In genomic region chr3:136865176-136865859, GRCm38 (mm10) we compare ENCODE assay signal across 21 mouse cellular contexts.
"Had no signal": no experiment of that assay in that cellular context is flagged by ENCODE, and none has a peak within 500 bp of the region (broad histone marks: within the 10 kb centered on the region; RNA-seq: fewer than 3 reads in every experiment).

No protein-coding gene starts in this region.

- H3K4me1 ChIP-seq: heart, embryonic 15.5 days had no signal

- H3K9ac ChIP-seq: forebrain, postnatal 0 days; heart, embryonic 13.5 days; heart, embryonic 15.5 days; hindbrain, embryonic 13.5 days; hindbrain, embryonic 15.5 days had no signal

- H3K9me3 ChIP-seq: heart, embryonic 13.5 days; heart, embryonic 15.5 days; hindbrain, embryonic 13.5 days; hindbrain, embryonic 15.5 days had no signal

- H3K27ac ChIP-seq: heart, adult 2 months; heart, embryonic 13.5 days; heart, embryonic 15.5 days; hindbrain, embryonic 13.5 days; hindbrain, embryonic 15.5 days; hindbrain, postnatal 0 days; left cerebral cortex, adult 2 months had no signal

- H3K27me3 ChIP-seq: heart, embryonic 13.5 days; heart, embryonic 15.5 days; hindbrain, embryonic 13.5 days; hindbrain, embryonic 15.5 days had no signal

- H3K4me2 ChIP-seq: heart, embryonic 11.5 days; heart, embryonic 13.5 days; heart, embryonic 15.5 days; hindbrain, embryonic 13.5 days; hindbrain, embryonic 15.5 days; liver, embryonic 11.5 days had no signal

- ATAC-seq: forebrain, postnatal 0 days; hindbrain, postnatal 0 days; intestine, embryonic 16.5 days had no signal

- DNase-seq: forebrain, postnatal 0 days; gastrocnemius, postnatal 14 days; gastrocnemius, postnatal 36 days; heart, adult 2 months; heart, postnatal 14 days; heart, postnatal 36 days; kidney, adult 11 months; kidney, adult 8-10 months; kidney, postnatal 10 days; kidney, postnatal 25 days; kidney, postnatal 4 days; liver had no signal

- H3K4me3 ChIP-seq: heart, adult 2 months; heart, embryonic 13.5 days; heart, embryonic 15.5 days; hindbrain, embryonic 13.5 days; hindbrain, embryonic 15.5 days; left cerebral cortex, adult 2 months had no signal

- H3K36me3 ChIP-seq: heart, embryonic 15.5 days; hindbrain, embryonic 13.5 days; hindbrain, embryonic 15.5 days had no signal
